Mouse (Mus musculus) ES-E14 (cell line): Measurements from ENCODE around the gene Cxcr5.

Source experiments
- CHD2 ChIP-seq: IDR thresholded peaks from 2 replicates; pipeline ENCODE4 v1.6.1; 2014; ENCODE audit warnings: mild to moderate bottlenecking, low read depth, low read length, inconsistent platforms
- HCFC1 ChIP-seq: IDR thresholded peaks from 2 replicates; pipeline ENCODE4 v1.6.1; 2012; ENCODE audit warnings: low read length, inconsistent platforms, borderline replicate concordance; ENCODE audit not compliant: insufficient read depth

GRCm38 (mm10) chr9:44506566-44506965, 55.1 kb downstream of the Cxcr5 start:
- TF ChIP-seq CHD2 (no peak), HCFC1 (no peak)
